Mouse (Mus musculus) limb, embryonic 12.5 days (tissue): ENCODE measurements around the gene Zbtb32. TPM values are rescaled to one million over a fixed set of nuclear protein-coding genes. Genes with fewer than 3 reads are reported as not detected.

Source experiments
- ATAC-seq: fragments of 200-750 bp; cut with Nextera tagmentation; 2 replicates; pipeline ENCODE4 v1.8.0; 2017; ENCODE audit warnings: low read depth, moderate TSS enrichment; ENCODE audit not compliant: insufficient number of reproducible peaks, insufficient read depth, low FRiP score, low TSS enrichment
- H3K27ac ChIP-seq: fragments of 300-500 bp; sonication (generic); 2 replicates; pipeline ENCODE4 v1.5.1; 2016; ENCODE audit warnings: mild to moderate bottlenecking, moderate library complexity
- H3K27me3 ChIP-seq: fragments of 300-500 bp; sonication (generic); 2 replicates; pipeline ENCODE4 v1.6.1; 2016; ENCODE audit warnings: mild to moderate bottlenecking, moderate library complexity
- H3K36me3 ChIP-seq: fragments of 300-500 bp; sonication (generic); 2 replicates; pipeline ENCODE4 v1.6.1; 2016; ENCODE audit warnings: mild to moderate bottlenecking, moderate library complexity
- H3K4me1 ChIP-seq: fragments of 300-500 bp; sonication (generic); replicated peaks from 2 replicates; pipeline ENCODE4 v1.6.1; 2016
- H3K4me2 ChIP-seq: fragments of 300-500 bp; sonication (generic); 2 replicates; pipeline ENCODE4 v1.6.1; 2016; ENCODE audit warnings: mild to moderate bottlenecking, moderate library complexity
- H3K4me3 ChIP-seq: fragments of 300-500 bp; sonication (generic); replicated peaks from 2 replicates; pipeline ENCODE4 v1.5.1; 2016; ENCODE audit warnings: mild to moderate bottlenecking
- H3K9ac ChIP-seq: fragments of 300-500 bp; sonication (generic); replicated peaks from 2 replicates; pipeline ENCODE4 v1.6.1; 2016; ENCODE audit warnings: mild to moderate bottlenecking, moderate library complexity
- H3K9me3 ChIP-seq: fragments of 300-500 bp; sonication (generic); 2 replicates; pipeline ENCODE4 v1.6.1; 2016; ENCODE audit warnings: mild to moderate bottlenecking, moderate library complexity
- WGBS: fragments of 180-500 bp; shearing (Covaris S2); methylation state at CpG from one replicate; pipeline ENCODE4 v1.1.7; 2016; 5-methylcytosine and 5-hydroxymethylcytosine counted together
- polyA plus RNA-seq: library from polyadenylated mRNA; unstranded; fragments of >200 nt; fragmentation: Nextera tagmentation; extraction: Ambion mirVana; gene quantifications from 2 replicates; pipeline ENCODE4 v1.2.1, GENCODE M21; 2016

Gene Zbtb32
- polyA plus RNA-seq, 1 experiment from 2014 or later: 0.25 TPM

DNA sequence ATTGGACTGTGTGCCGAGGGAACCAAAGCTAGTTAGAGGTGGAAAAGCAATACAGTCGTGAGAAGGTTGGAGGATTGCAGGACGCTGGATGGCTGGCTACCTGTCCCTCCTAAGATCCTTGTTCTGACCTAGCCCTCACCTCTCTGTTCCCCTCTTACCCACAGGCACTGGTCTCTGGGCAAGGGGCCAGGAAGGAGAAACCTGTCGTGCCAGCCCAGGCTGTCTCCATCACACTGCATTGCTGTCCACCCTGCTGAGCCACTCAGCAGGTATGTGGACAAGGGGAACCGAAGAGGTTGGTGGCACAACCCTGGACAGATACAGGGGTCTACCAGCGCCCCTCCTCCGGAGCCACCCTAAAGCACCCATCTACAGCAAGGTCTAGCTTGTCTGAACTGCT is 1.9 kb upstream of the Zbtb32 start:
- no peak for ATAC-seq
- no peak overlapping the region for H3K4me2 ChIP-seq
- no peak overlapping the region for H3K9ac ChIP-seq
- 0 out of 2 replicates have a peak, but pooled peaks cover 4% of the 10 kb centered on the region for H3K9me3 ChIP-seq
- no peaks in the 10 kb centered on the region for H3K36me3 ChIP-seq
- WGBS: 69% methylated on average over 7 of the region's 7 CpGs
- H3K27ac ChIP-seq: no peak overlapping the region
- no peaks in the 10 kb centered on the region for H3K4me1 ChIP-seq
- no peak overlapping the region for H3K4me3 ChIP-seq
- no peaks in the 10 kb centered on the region for H3K27me3 ChIP-seq

DNA sequence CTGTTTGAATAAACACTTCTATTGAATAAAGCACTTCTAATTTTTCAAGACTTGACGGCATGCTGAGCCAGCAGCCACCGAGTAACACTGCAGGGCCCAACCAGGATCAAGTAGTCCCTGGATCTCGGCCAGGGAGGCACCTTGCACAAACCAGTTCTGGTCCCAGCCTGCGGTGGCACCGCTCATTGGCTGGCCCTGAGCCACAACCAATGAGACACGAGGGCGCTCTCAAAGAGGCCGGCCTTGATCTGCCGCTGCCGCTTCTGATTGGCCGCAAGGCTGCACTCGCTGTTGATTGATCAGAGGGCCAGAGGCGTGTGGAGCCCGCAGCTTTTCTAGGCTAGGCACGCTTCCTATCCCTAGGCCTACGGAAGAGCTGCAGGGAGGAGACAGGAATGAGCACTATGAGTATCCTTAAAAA is 1.2 kb upstream of the Zbtb32 start:
- Histone ChIP-seq H3K4me2 (no peak overlapping the region), H3K4me3 (no peak overlapping the region), H3K27me3 (peaks cover 3% of the 10 kb centered on the region), H3K4me1 (no peaks in the 10 kb centered on the region), H3K9ac (no peak overlapping the region), H3K36me3 (no peaks in the 10 kb centered on the region), H3K27ac (no peak overlapping the region), H3K9me3 (0 out of 2 replicates have a peak, but pooled peaks cover 4% of the 10 kb centered on the region)
- WGBS: 3% methylated on average over 16 of the region's 16 CpGs
- ATAC-seq: peak; percentile 92

DNA sequence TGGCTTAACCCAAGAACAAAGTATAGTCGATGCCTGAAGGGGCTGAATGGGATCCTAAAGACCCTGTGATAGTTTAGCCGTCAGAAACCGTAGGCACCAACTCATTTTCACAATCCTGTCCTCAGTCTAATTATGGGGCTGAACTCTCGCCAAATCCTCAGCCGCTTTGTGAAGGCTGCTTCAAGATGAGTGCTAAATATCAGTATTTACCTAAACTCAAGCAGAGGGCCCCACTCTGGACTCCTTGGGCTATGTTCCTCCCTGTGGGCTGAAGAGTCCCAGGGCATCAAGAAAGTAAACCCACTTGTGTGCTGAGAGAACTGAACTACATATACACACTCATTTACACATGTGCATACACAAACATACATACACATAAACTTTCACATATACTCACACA is 1.9 kb downstream of the Zbtb32 start:
- Histone ChIP-seq H3K4me2 (no peak overlapping the region), H3K4me3 (no peak overlapping the region), H3K27ac (no peak overlapping the region), H3K27me3 (peaks cover 5% of the 10 kb centered on the region), H3K4me1 (no peaks in the 10 kb centered on the region), H3K9ac (no peak overlapping the region), H3K9me3 (0 out of 2 replicates have a peak, but pooled peaks cover 2% of the 10 kb centered on the region), H3K36me3 (no peaks in the 10 kb centered on the region)
- WGBS: 77% methylated on average over 5 of the region's 5 CpGs
- no peak for ATAC-seq

DNA sequence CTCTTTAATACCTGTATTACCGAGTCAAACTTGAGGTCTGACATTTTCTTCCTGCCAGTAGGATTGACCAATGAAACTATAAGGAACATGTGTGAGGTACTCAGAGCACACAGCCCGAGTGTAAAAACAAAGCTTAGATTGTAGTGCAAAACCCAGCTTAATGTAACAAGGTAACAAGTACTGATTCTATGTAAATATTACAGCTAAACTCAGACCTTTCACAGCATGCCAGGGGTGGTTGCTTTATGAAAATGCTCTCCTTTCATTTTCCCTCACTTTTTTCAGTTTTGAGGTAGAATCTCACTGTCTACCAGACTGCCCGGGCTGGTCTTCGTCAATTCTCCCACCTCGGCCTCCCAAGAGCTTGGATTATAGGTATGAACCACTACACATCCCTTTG is 2.6 kb downstream of the Zbtb32 start:
- H3K27me3 ChIP-seq: peaks cover 5% of the 10 kb centered on the region
- no peak overlapping the region for H3K4me2 ChIP-seq
- no peak overlapping the region for H3K4me3 ChIP-seq
- no peak overlapping the region for H3K9ac ChIP-seq
- no peaks in the 10 kb centered on the region for H3K36me3 ChIP-seq
- ATAC-seq: no peak
- 80% methylated on average over 5 of the region's 5 CpGs for WGBS
- no peaks in the 10 kb centered on the region for H3K9me3 ChIP-seq
- no peak overlapping the region for H3K27ac ChIP-seq
- H3K4me1 ChIP-seq: no peaks in the 10 kb centered on the region

DNA sequence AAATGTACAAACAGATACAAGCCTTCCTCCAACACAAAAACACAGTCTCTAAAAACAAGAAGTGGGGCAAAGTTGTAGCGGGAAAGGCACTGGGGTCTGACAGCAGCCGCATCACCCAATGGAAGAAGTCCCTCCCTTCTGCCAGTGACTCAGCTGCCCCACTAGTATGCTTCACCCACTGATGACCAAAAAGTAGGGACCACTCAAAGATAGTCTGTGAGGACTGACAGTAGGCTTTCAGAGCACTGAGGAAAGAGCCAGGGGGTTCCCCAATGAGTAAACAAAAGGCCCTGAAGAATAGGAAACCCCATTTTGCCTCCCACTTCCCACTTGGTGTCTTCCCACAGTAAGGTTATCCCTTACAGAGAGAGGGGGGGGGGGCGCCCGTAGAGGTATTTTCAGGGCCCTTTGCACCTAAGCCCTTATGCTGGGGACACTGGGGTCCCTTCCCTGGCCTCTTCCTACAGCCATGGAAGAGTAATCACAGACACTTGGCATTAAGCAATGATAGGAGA is 4.1 kb downstream of the Zbtb32 start:
- Histone ChIP-seq H3K27ac (no peak overlapping the region), H3K9ac (no peak overlapping the region), H3K4me2 (no peak overlapping the region), H3K9me3 (no peaks in the 10 kb centered on the region), H3K27me3 (peaks cover 5% of the 10 kb centered on the region), H3K36me3 (no peaks in the 10 kb centered on the region), H3K4me3 (no peak overlapping the region), H3K4me1 (peaks cover 5% of the 10 kb centered on the region)
- WGBS: 68% methylated on average over 4 of the region's 4 CpGs
- ATAC-seq: no peak

DNA sequence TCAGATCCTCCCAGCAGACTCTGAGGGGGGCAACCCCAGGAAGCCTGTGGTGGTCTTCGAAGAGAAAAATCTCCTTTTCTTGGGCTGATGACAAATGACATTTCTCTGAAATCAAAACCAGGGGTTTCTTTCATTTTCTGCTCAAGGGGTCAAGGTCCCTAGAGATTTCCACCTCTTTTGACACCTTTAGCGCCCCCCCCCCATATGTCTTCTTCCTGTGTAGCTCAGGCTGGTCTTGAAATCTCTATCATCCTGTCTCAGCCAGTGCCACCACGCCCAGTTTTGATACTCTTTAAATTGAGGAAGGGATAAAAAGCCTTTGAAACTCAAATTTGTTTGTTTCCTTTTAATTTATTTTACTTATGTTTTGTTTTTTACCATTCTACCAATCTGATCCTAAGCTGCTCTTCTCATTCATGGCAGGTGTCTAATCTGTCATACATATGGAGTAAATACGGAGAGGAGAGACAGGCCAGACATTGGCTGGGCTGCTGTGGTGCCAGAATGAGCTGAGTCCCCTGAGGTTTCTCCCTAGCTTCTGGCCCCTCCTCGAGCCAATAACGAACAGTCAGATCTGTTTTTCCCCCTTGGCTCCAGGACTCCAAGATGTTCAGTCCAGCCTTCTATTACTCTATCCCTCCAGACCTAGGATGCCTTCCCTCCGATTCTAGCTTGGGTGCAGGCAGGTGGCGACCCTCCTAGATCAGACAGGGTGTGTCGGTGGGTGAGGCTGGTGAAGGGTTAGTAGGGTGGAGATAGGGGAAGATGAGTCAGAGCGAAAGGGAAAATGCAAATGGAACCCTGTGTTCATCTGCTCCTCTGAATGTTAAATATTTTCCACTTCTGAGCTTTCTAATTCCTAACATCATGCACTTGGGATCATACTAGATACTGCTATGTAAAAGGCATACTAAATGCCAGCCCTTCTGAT is 4.9 kb downstream of the Zbtb32 start:
- no peak overlapping the region for H3K4me2 ChIP-seq
- no peaks in the 10 kb centered on the region for H3K9me3 ChIP-seq
- no peaks in the 10 kb centered on the region for H3K36me3 ChIP-seq
- H3K27ac ChIP-seq: no peak overlapping the region
- peaks cover 5% of the 10 kb centered on the region for H3K27me3 ChIP-seq
- H3K4me1 ChIP-seq: peaks cover 5% of the 10 kb centered on the region
- H3K9ac ChIP-seq: no peak overlapping the region
- H3K4me3 ChIP-seq: no peak overlapping the region
- 77% methylated on average over 10 of the region's 10 CpGs for WGBS
- no peak for ATAC-seq

DNA sequence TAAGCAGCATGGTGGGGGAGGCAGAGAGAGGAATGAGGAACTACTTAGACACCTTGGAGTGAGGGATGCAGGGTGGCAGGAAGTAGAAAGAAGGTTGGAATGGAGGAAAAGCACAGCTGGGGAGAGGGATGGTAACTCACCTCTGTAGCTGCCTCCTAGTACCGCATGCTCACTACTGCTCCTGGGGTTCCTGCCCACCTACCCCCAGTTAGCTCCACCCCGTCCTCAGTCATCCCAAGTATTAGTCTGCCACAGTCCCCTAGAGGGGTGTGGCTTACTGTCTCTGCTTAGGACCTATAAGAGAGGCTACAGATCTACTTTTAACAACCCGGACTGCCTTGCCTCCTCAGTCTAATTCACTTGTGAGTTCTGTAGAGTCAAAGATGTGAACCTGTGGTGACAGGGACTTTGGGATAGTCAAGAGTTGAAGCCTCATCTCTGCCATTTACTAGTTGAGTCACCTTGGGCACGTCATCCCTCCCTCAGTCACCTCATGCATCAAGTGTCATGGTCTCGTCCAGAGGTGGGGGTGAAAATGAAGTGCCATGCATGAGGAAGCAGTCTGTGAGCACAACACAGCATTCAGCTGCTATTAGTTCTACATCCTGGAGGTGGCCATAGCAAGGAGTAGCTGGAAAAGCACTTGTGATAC is 5.8 kb downstream of the Zbtb32 start:
- H3K9me3 ChIP-seq: no peaks in the 10 kb centered on the region
- peaks cover 5% of the 10 kb centered on the region for H3K27me3 ChIP-seq
- H3K4me1 ChIP-seq: peaks cover 5% of the 10 kb centered on the region
- H3K4me2 ChIP-seq: no peak overlapping the region
- no peak overlapping the region for H3K9ac ChIP-seq
- H3K36me3 ChIP-seq: no peaks in the 10 kb centered on the region
- H3K27ac ChIP-seq: no peak overlapping the region
- WGBS: 37% methylated on average over 5 of the region's 5 CpGs
- no peak for ATAC-seq
- H3K4me3 ChIP-seq: no peak overlapping the region

DNA sequence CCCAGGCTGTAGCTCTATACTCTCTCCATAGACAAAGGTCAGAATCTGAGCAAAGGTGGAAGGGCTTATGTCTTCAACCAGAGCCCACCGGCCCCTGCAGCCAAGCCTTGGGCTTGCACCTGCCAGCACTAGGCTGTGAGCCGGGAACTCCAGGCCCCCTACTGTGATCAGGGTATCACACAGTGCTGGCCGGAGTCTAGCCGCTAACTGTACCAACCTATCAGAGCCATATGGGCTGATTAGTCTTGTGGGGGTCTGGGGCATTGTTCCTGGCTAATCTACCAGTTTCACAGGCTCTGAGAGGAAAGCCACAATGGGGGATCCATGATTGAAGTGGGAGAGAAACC is 7.1 kb downstream of the Zbtb32 start:
- Histone ChIP-seq H3K9me3 (no peaks in the 10 kb centered on the region), H3K27ac (no peak overlapping the region), H3K36me3 (peaks cover 3% of the 10 kb centered on the region), H3K4me2 (no peak overlapping the region), H3K9ac (no peak overlapping the region), H3K4me1 (peaks cover 17% of the 10 kb centered on the region), H3K4me3 (no peak overlapping the region), H3K27me3 (peaks cover 5% of the 10 kb centered on the region)
- ATAC-seq: no peak
- WGBS: 59% methylated on average over 4 of the region's 4 CpGs

DNA sequence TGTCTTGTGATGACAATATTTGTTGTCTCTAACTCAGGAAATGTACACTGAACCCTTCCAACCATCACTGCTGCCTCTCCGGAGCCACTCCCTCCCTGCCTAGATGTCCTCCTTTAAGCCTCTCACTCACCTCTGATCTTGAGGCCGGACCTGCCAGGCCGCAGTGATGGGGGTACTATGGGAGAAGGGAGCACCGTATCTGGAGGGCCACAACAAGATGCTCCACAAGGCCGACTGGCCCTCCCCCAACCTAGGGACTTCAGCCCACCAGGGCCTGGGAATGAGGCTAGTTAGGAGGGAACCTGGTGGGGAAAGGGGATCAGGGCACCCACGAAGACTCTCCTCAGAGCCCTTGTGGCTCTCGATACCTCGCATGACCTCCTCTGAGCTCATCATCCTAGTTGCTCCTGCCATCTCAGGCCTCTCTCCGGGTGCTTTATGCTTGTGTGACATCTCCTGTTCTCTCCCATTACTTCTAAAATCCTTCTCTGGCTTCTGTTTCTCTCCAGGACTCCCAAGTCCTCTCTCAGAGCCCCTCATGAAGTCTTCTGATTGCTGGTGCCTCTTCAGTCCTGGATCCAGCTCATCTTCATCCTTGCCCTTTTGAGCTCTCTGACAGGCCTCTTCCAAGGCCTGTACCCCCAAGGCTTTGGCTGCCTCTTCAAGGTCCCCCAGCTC is 7.6 kb downstream of the Zbtb32 start:
- no peaks in the 10 kb centered on the region for H3K9me3 ChIP-seq
- no peak overlapping the region; the same call in 1 of the 2 replicates for H3K9ac ChIP-seq
- no peak overlapping the region for H3K4me3 ChIP-seq
- no peak overlapping the region for H3K27ac ChIP-seq
- 86% methylated on average over 9 of the region's 9 CpGs for WGBS
- peaks cover 5% of the 10 kb centered on the region for H3K27me3 ChIP-seq
- no peak for ATAC-seq
- peaks cover 8% of the 10 kb centered on the region for H3K36me3 ChIP-seq
- no peak overlapping the region for H3K4me2 ChIP-seq
- H3K4me1 ChIP-seq: peaks cover 20% of the 10 kb centered on the region

DNA sequence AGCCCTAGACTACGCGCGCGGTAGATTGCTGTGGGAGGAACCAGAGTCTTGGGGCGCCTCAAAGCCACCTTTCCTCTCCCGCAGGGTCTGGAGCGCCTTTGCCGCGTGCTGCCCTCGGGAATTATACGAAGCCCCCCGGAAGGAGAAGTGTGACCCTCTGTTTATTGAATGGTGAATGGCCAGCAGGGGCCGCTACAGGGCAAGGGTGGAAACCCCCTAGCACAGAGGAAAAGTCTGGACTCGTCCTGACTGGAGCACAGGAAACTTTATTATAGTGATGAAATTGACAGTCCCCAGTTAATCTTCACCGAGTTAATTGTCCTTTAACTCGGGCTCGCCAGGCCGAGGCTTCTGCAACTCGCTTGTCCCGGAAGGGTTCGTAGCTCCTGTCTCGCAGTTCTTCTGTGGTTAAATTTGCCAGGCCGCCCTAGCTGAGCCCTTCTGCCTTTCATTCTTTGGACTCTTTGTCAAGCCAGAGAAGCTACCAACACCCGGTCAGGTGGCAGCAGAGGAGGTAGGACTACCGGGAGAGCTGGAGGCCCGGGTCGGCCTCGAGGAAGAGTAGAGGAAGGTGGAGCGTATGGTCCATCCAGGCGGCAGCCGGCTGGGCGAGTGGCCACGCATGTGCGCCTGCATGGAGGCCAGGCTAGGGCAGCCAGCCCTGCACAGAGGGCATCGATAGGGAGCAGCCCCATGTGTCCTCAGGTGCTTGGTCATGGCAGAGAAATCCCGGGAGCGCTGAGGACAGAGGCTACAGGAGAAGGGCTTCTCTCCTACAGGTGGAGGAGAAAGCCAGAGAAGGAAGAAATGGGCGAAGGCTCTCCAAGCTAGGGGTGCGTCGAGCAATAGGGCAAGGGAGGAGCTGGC is 9.0 kb downstream of the Zbtb32 start:
- peak overlapping the region; percentile 99 for H3K4me3 ChIP-seq
- H3K4me1 ChIP-seq: peaks cover 20% of the 10 kb centered on the region
- peak overlapping the region; percentile 51 for H3K9ac ChIP-seq
- WGBS: 28% methylated on average over 40 of the region's 40 CpGs
- no peaks in the 10 kb centered on the region for H3K9me3 ChIP-seq
- peak overlapping the region; percentile 92 for H3K27ac ChIP-seq
- peaks cover 22% of the 10 kb centered on the region for H3K36me3 ChIP-seq
- H3K27me3 ChIP-seq: no peaks in the 10 kb centered on the region
- H3K4me2 ChIP-seq: peak overlapping the region; percentile 94
- peak; percentile 64 for ATAC-seq
